Mouse (Mus musculus): Measurements from ENCODE around the gene Egln3.

Egln3 gene

GRCm38 (mm10) chr12:54202276-54202675 lies 1.4 kb downstream of the Egln3 start:
- peak; percentile 17 to 34 for DNase-seq

- DNase-seq = no peak
Observed at GRCm38 (mm10) chr12:54200856-54201255, 2.8 kb downstream of the Egln3 start.

- DNase-seq = peak in 1 of 2 experiments; percentile 35
Observed at GRCm38 (mm10) chr12:54200172-54200571, 3.5 kb downstream of the Egln3 start.

GRCm38 (mm10) chr12:54198282-54198918 lies 5.3 kb downstream of the Egln3 start:
- DNase-seq = no peak

- DNase-seq = peak in 1 of 2 experiments; percentile 44
Observed at GRCm38 (mm10) chr12:54197849-54198248, 5.8 kb downstream of the Egln3 start.

GRCm38 (mm10) chr12:54197301-54197782 lies 6.3 kb downstream of the Egln3 start:
- DNase-seq = peak; percentile 51 to 60

- no peak for DNase-seq
Observed at GRCm38 (mm10) chr12:54196881-54197280, 6.8 kb downstream of the Egln3 start.

GRCm38 (mm10) chr12:54194159-54194558 lies 9.5 kb downstream of the Egln3 start:
- DNase-seq = no peak

- no peak for DNase-seq
Observed at GRCm38 (mm10) chr12:54192305-54192661, 11.4 kb downstream of the Egln3 start.

GRCm38 (mm10) chr12:54191608-54192304 lies 11.9 kb downstream of the Egln3 start:
- peak; percentile 87 to 88 for DNase-seq

GRCm38 (mm10) chr12:54191181-54191580 lies 12.5 kb downstream of the Egln3 start:
- DNase-seq = peak; percentile 64 to 73

GRCm38 (mm10) chr12:54187812-54188600 lies 15.7 kb downstream of the Egln3 start:
- peak; percentile 58 to 70 for DNase-seq

- no peak for DNase-seq
Observed at GRCm38 (mm10) chr12:54186926-54187623, 16.6 kb downstream of the Egln3 start.

- DNase-seq = no peak
Observed at GRCm38 (mm10) chr12:54184264-54184663, 19.4 kb downstream of the Egln3 start.

GRCm38 (mm10) chr12:54178323-54178722 lies 25.3 kb downstream of the Egln3 start:
- DNase-seq = no peak

- DNase-seq = no peak
Observed at GRCm38 (mm10) chr12:54168786-54169185, 34.9 kb downstream of the Egln3 start.

GRCm38 (mm10) chr12:54167737-54168136 lies 35.9 kb downstream of the Egln3 start:
- DNase-seq = no peak

GRCm38 (mm10) chr12:54164724-54165050 lies 39.0 kb downstream of the Egln3 start:
- no peak for DNase-seq

- no peak for DNase-seq
Observed at GRCm38 (mm10) chr12:54164040-54164723, 39.5 kb downstream of the Egln3 start.

GRCm38 (mm10) chr12:54163166-54163565 lies 40.5 kb downstream of the Egln3 start:
- DNase-seq = no peak

- DNase-seq = peak; percentile 24 to 29
Observed at GRCm38 (mm10) chr12:54162637-54163131, 41.0 kb downstream of the Egln3 start.

All from kidney, adult 8-10 months (tissue).